Mouse (Mus musculus) ovary, postnatal 10 days (tissue): Measurements from ENCODE around the gene Ldb2.

Experiments used
- DNase-seq: peaks from one replicate; pipeline ENCODE4 v3.0.0; 2022; ENCODE audit warnings: low spot score

The Ldb2 gene

GRCm38 (mm10) chr5:44645952-44646841 lies 153.3 kb downstream of the Ldb2 start:
- no peak for DNase-seq

GRCm38 (mm10) chr5:44643079-44643478 lies 156.4 kb downstream of the Ldb2 start:
- no peak for DNase-seq

GRCm38 (mm10) chr5:44641060-44641459 lies 158.4 kb downstream of the Ldb2 start:
- DNase-seq = no peak

- DNase-seq = no peak
Observed at GRCm38 (mm10) chr5:44635546-44635945, 163.9 kb downstream of the Ldb2 start.

- DNase-seq = no peak
Observed at GRCm38 (mm10) chr5:44629034-44629625, 170.3 kb downstream of the Ldb2 start.

- DNase-seq = no peak
Observed at GRCm38 (mm10) chr5:44627487-44627886, 172.0 kb downstream of the Ldb2 start.

GRCm38 (mm10) chr5:44626885-44627284 lies 172.6 kb downstream of the Ldb2 start:
- DNase-seq = no peak

GRCm38 (mm10) chr5:44626114-44626513 lies 173.4 kb downstream of the Ldb2 start:
- no peak for DNase-seq

GRCm38 (mm10) chr5:44615677-44616076 lies 183.8 kb downstream of the Ldb2 start:
- DNase-seq = no peak

GRCm38 (mm10) chr5:44608901-44609300 lies 190.6 kb downstream of the Ldb2 start:
- DNase-seq = no peak

GRCm38 (mm10) chr5:44601340-44601739 lies 198.1 kb downstream of the Ldb2 start:
- DNase-seq = no peak

- DNase-seq = peak; percentile 19
Observed at GRCm38 (mm10) chr5:44593522-44594218, 205.8 kb downstream of the Ldb2 start.

GRCm38 (mm10) chr5:44590750-44591149 lies 208.7 kb downstream of the Ldb2 start:
- DNase-seq = no peak

- DNase-seq = no peak
Observed at GRCm38 (mm10) chr5:44589318-44589717, 210.2 kb downstream of the Ldb2 start.

GRCm38 (mm10) chr5:44586571-44586970 lies 212.9 kb downstream of the Ldb2 start:
- DNase-seq = no peak

GRCm38 (mm10) chr5:44579899-44580459 lies 219.5 kb downstream of the Ldb2 start:
- no peak for DNase-seq

- no peak for DNase-seq
Observed at GRCm38 (mm10) chr5:44576682-44577349, 222.7 kb downstream of the Ldb2 start.

- no peak for DNase-seq
Observed at GRCm38 (mm10) chr5:44574681-44575080, 224.8 kb downstream of the Ldb2 start.

- DNase-seq = no peak
Observed at GRCm38 (mm10) chr5:44553765-44554352, 245.6 kb downstream of the Ldb2 start.

- no peak for DNase-seq
Observed at GRCm38 (mm10) chr5:44553155-44553554, 246.3 kb downstream of the Ldb2 start.

- DNase-seq = no peak
Observed at GRCm38 (mm10) chr5:44552121-44552520, 247.4 kb downstream of the Ldb2 start.

- no peak for DNase-seq
Observed at GRCm38 (mm10) chr5:44548468-44548867, 251.0 kb downstream of the Ldb2 start.
